Mouse (Mus musculus) liver, embryonic 11.5 days (tissue): ENCODE data around the gene Aoc3. TPM values are rescaled to one million over a fixed set of nuclear protein-coding genes. Genes with fewer than 3 reads are reported as not detected.
"Not testable (repeated sequence)": the region's sequence is repeated elsewhere in the genome, so short reads cannot be mapped to it uniquely, and the experiment has no call there.

Source experiments
- ATAC-seq: fragments of 200-750 bp; cut with Nextera tagmentation; replicated peaks from 2 replicates; pipeline ENCODE4 v1.8.0; 2017; ENCODE audit warnings: moderate number of reproducible peaks, mild to moderate bottlenecking, moderate TSS enrichment, moderate library complexity; ENCODE audit not compliant: low FRiP score
- DNase-seq: peaks from one replicate; pipeline ENCODE4 v3.0.0-alpha.2; 2017; ENCODE audit warnings: low spot score
- H3K27ac ChIP-seq: fragments of 300-500 bp; sonication (generic); 2 replicates; pipeline ENCODE4 v1.5.1; 2014; ENCODE audit warnings: mild to moderate bottlenecking, low read depth, low read length, control low read depth
- H3K27me3 ChIP-seq: fragments of 300-500 bp; sonication (generic); replicated peaks from 2 replicates; pipeline ENCODE4 v1.6.1; 2014; ENCODE audit warnings: low read length, mixed read lengths; ENCODE audit not compliant: control insufficient read depth, insufficient read depth
- H3K36me3 ChIP-seq: fragments of 300-500 bp; sonication (generic); 2 replicates; pipeline ENCODE4 v1.6.1; 2014; ENCODE audit warnings: mild to moderate bottlenecking, low read length, moderate library complexity, mixed read lengths; ENCODE audit not compliant: control insufficient read depth, insufficient read depth
- H3K4me1 ChIP-seq: fragments of 300-500 bp; sonication (generic); replicated peaks from 2 replicates; pipeline ENCODE4 v1.6.1; 2014; ENCODE audit warnings: low read length, mixed read lengths; ENCODE audit not compliant: control insufficient read depth, insufficient read depth
- H3K4me2 ChIP-seq: fragments of 300-500 bp; sonication (generic); 2 replicates; pipeline ENCODE4 v1.6.1; 2014; ENCODE audit warnings: mild to moderate bottlenecking, control low read depth, moderate library complexity
- H3K4me3 ChIP-seq: fragments of 300-500 bp; sonication (generic); 2 replicates; pipeline ENCODE4 v1.5.1; 2014; ENCODE audit warnings: low read depth, low read length, control low read depth
- H3K9ac ChIP-seq: fragments of 300-500 bp; sonication (generic); 2 replicates; pipeline ENCODE4 v1.6.1; 2014; ENCODE audit warnings: low read depth, low read length, control low read depth
- H3K9me3 ChIP-seq: fragments of 300-500 bp; sonication (generic); 2 replicates; pipeline ENCODE4 v1.6.1; 2016; ENCODE audit warnings: low read length, inconsistent platforms, mixed read lengths; ENCODE audit not compliant: control insufficient read depth
- WGBS: fragments of 180-500 bp; shearing (Covaris S2); extraction: QIAGEN DNeasy Blood & Tissue Kit; methylation state at CpG from one replicate; pipeline ENCODE4 v1.1.7; 2014; 5-methylcytosine and 5-hydroxymethylcytosine counted together
- microRNA-seq: library from miRNA; unstranded; fragments of <30 nt; microRNA quantifications from one replicate; pipeline ENCODE4, GENCODE M21; 2017; ENCODE audit warnings: borderline number of aligned reads
- polyA plus RNA-seq: library from polyadenylated mRNA; unstranded; fragments of >200 nt; fragmentation: Nextera tagmentation; extraction: Ambion mirVana; gene quantifications from 2 replicates; pipeline ENCODE4 v1.2.1, GENCODE M21; 2014

The Aoc3 gene
- polyA plus RNA-seq, 1 experiment from 2014 or later, result not detected

- Histone ChIP-seq H3K4me3 (no peak within 1 kb of the TSS), H3K36me3 (no peaks in the 10 kb centered on the region), H3K9me3 (no peaks in the 10 kb centered on the region), H3K27me3 (no peaks in the 10 kb centered on the region), H3K4me1 (peaks cover 4% of the 10 kb centered on the region; the same call in 1 of the 2 replicates), H3K27ac (no peak within 1 kb of the TSS), H3K9ac (no peak within 1 kb of the TSS), H3K4me2 (no peak within 1 kb of the TSS)
- 81% methylated on average over 8 of the region's 8 CpGs for WGBS
- DNase-seq (no peak), ATAC-seq (no peak)
Measured at GRCm38 (mm10) chr11:101367326-101367935, 37.0 kb downstream of the Aoc3 start, which contains the start of gene G6pc. Gene G6pc, plus strand, starts transcription at chr11:101367561.

- H3K27me3 ChIP-seq, result no peaks in the 10 kb centered on the region
- no peak overlapping the region for H3K4me2 ChIP-seq
- WGBS, result 68% methylated on average over 5 of the region's 5 CpGs
- no peaks in the 10 kb centered on the region for H3K9me3 ChIP-seq
- DNase-seq, result no peak
- H3K27ac ChIP-seq, result no peak overlapping the region
- ATAC-seq, result no peak
- H3K9ac ChIP-seq, result no peak overlapping the region
- no peaks in the 10 kb centered on the region for H3K4me1 ChIP-seq
- no peaks in the 10 kb centered on the region for H3K36me3 ChIP-seq
- H3K4me3 ChIP-seq, result no peak overlapping the region
Measured at GRCm38 (mm10) chr11:101370141-101370540, 39.7 kb downstream of the Aoc3 start.

- no peak for DNase-seq
- Histone ChIP-seq H3K9ac (no peak overlapping the region), H3K36me3 (no peaks in the 10 kb centered on the region), H3K4me3 (no peak overlapping the region), H3K27ac (no peak overlapping the region), H3K27me3 (peaks cover 3% of the 10 kb centered on the region; the same call in 1 of the 2 replicates), H3K9me3 (no peaks in the 10 kb centered on the region), H3K4me1 (no peaks in the 10 kb centered on the region), H3K4me2 (no peak overlapping the region)
- ATAC-seq, result no peak
- WGBS, result 59% methylated on average over 7 of the region's 7 CpGs
Measured at GRCm38 (mm10) chr11:101374421-101374938, 44.1 kb downstream of the Aoc3 start.

GRCm38 (mm10) chr11:101378196-101378595 lies 47.8 kb downstream of the Aoc3 start:
- not testable (repeated sequence) for H3K4me2 ChIP-seq, DNase-seq
- 89% methylated on average over 8 of the region's 8 CpGs for WGBS

DNA sequence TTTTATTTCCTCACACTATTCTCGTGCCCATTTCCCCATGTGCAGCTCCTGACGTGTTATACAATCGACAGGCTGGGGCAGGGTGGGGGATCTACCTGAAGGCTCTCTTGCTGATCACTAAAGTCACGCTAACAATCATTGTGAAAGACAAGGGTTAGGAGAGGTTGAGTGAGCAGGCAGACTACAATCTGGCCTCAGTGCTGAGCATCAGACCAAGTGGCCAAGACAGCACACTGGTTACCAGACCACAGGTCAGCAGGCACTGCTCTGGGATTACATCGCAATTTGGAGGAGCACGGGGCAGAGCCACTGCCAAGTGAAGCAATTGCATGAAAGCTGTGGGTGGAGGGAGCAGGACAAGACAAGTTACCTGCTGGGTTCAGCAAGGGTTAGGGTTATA lies 48.5 kb downstream of the Aoc3 start:
- peaks cover 3% of the 10 kb centered on the region; the same call in 1 of the 2 replicates for H3K27me3 ChIP-seq
- ATAC-seq (no peak), DNase-seq (no peak)
- no peaks in the 10 kb centered on the region for H3K36me3 ChIP-seq
- H3K4me2 ChIP-seq, result no peak overlapping the region
- no peak overlapping the region for H3K9ac ChIP-seq
- no peaks in the 10 kb centered on the region for H3K4me1 ChIP-seq
- H3K27ac ChIP-seq, result no peak overlapping the region
- no peaks in the 10 kb centered on the region for H3K9me3 ChIP-seq
- 77% methylated on average over 6 of the region's 6 CpGs for WGBS
- no peak overlapping the region for H3K4me3 ChIP-seq

More at GRCm38 (mm10) chr11:101378196-101378595, 47.8 kb downstream of the Aoc3 start:
- ATAC-seq, H3K4me1 ChIP-seq, H3K4me3 ChIP-seq, H3K36me3 ChIP-seq, H3K27me3 ChIP-seq, H3K9ac ChIP-seq, H3K27ac ChIP-seq, H3K9me3 ChIP-seq: not testable (repeated sequence)

DNA sequence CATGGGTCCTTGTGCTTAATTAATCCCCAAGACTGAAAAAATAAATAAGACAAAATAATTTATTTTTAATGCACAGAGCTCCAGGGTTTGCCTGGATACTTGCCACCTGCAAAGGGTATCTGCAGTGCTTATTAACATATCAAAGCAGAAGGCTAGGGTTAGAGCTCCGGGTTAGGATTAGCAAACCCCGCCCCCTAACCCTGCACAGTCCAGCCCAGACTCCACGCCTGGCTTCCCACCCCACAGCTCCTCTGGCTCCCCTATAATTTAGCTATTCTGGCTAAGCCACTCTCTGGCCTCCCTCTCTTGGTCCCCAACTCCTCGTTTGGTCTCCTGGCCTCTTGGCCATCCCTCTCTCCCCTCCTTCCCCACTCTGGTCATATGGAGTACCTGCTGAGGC lies 51.4 kb downstream of the Aoc3 start:
- Histone ChIP-seq H3K27me3 (peaks cover 3% of the 10 kb centered on the region; the same call in 1 of the 2 replicates), H3K27ac (no peak overlapping the region), H3K36me3 (no peaks in the 10 kb centered on the region), H3K9ac (no peak overlapping the region), H3K4me3 (no peak overlapping the region), H3K9me3 (no peaks in the 10 kb centered on the region), H3K4me1 (no peaks in the 10 kb centered on the region), H3K4me2 (no peak overlapping the region)
- 30% methylated on average over 4 of the region's 4 CpGs for WGBS
- no peak for DNase-seq
- ATAC-seq, result no peak

Small RNAs within 50 kb of the gene (microRNA-seq; reads per million reads assigned to microRNA genes)
- not detected for gene Gm25593

Other genes starting within 250 kb of the Aoc3 start
- 43.3 and 45.8 TPM in 2 replicates for gene Coasy, start 248.0 kb upstream of the Aoc3 start, polyA plus RNA-seq
- gene Mlx, start 243.3 kb upstream of the Aoc3 start, polyA plus RNA-seq, result 45.3 and 45.6 TPM in 2 replicates
- 40.7 and 42.8 TPM in 2 replicates for gene Psmc3ip, start 235.2 kb upstream of the Aoc3 start, polyA plus RNA-seq
- 11.5 and 12.2 TPM in 2 replicates for gene Retreg3, start 210.7 kb upstream of the Aoc3 start, polyA plus RNA-seq
- gene Tubg1, start 210.7 kb upstream of the Aoc3 start, polyA plus RNA-seq, result 82.3 and 85.3 TPM in 2 replicates
- gene Tubg2, start 174.7 kb upstream of the Aoc3 start, polyA plus RNA-seq, result 1.3 and 1.8 TPM in 2 replicates
- gene Cntnap1, start 160.1 kb upstream of the Aoc3 start, polyA plus RNA-seq, result 0.34 and 0.40 TPM in 2 replicates
- 3.4 and 3.8 TPM in 2 replicates for gene Plekhh3, start 159.3 kb upstream of the Aoc3 start, polyA plus RNA-seq
- gene Ccr10, start 155.2 kb upstream of the Aoc3 start, polyA plus RNA-seq, result 0.10 TPM in 1 of 2 replicates, not detected in the other
- 11.8 and 12.4 TPM in 2 replicates for gene Ezh1, start 104.1 kb upstream of the Aoc3 start, polyA plus RNA-seq
- gene Ramp2, start 84.6 kb upstream of the Aoc3 start, polyA plus RNA-seq, result 62.4 and 64.2 TPM in 2 replicates
- gene Vps25, start 76.9 kb upstream of the Aoc3 start, polyA plus RNA-seq, result 158 and 163 TPM in 2 replicates
- gene Wnk4, start 70.0 kb upstream of the Aoc3 start, polyA plus RNA-seq, result 18.5 and 19.7 TPM in 2 replicates
- gene Cntd1, start 51.6 kb upstream of the Aoc3 start, polyA plus RNA-seq, result 1.2 and 1.4 TPM in 2 replicates
- gene Coa3, start 51.5 kb upstream of the Aoc3 start, polyA plus RNA-seq, result 190 and 197 TPM in 2 replicates
- 134 and 148 TPM in 2 replicates for gene Becn1, start 28.3 kb upstream of the Aoc3 start, polyA plus RNA-seq
- gene Psme3, start 14.4 kb upstream of the Aoc3 start, polyA plus RNA-seq, result 201 and 221 TPM in 2 replicates
- 2.9 and 3.2 TPM in 2 replicates for gene Aoc2, start 5.5 kb upstream of the Aoc3 start, polyA plus RNA-seq
- not detected in 2 replicates for gene G6pc, start 37.0 kb downstream of the Aoc3 start, polyA plus RNA-seq
- 92.3 and 94.0 TPM in 2 replicates for gene Aarsd1, start 87.0 kb downstream of the Aoc3 start, polyA plus RNA-seq
- gene Gm27029, start 94.2 kb downstream of the Aoc3 start, polyA plus RNA-seq, result 8.7 and 9.2 TPM in 2 replicates
- gene Rundc1, start 94.5 kb downstream of the Aoc3 start, polyA plus RNA-seq, result 12.6 and 13.4 TPM in 2 replicates
- 3.2 and 5.0 TPM in 2 replicates for gene Ptges3l, start 94.7 kb downstream of the Aoc3 start, polyA plus RNA-seq
- gene Rpl27, start 111.7 kb downstream of the Aoc3 start, polyA plus RNA-seq, result 553 and 579 TPM in 2 replicates
- gene Ifi35, start 117.8 kb downstream of the Aoc3 start, polyA plus RNA-seq, result 31.2 and 34.6 TPM in 2 replicates
- gene Rnd2, start 134.4 kb downstream of the Aoc3 start, polyA plus RNA-seq, result 3.7 and 5.4 TPM in 2 replicates
- gene Vat1, start 135.6 kb downstream of the Aoc3 start, polyA plus RNA-seq, result 16.8 and 19.5 TPM in 2 replicates
- gene Brca1, start 221.3 kb downstream of the Aoc3 start, polyA plus RNA-seq, result 19.6 and 22.1 TPM in 2 replicates
- 52.7 and 55.7 TPM in 2 replicates for gene Nbr1, start 221.5 kb downstream of the Aoc3 start, polyA plus RNA-seq